Mouse (Mus musculus): ENCODE results near the gene Popdc2.

GRCm38 (mm10) chr16:38389284-38389893 lies 27.4 kb downstream of the Popdc2 start:
- TF ChIP-seq POLR2A (IDR thresholded peaks at IDR 0.05; ENCODE audit: borderline replicate concordance, control insufficient read depth, low read depth, low read length) = no peak
- TF ChIP-seq CTCF (IDR thresholded peaks at IDR 0.05; ENCODE audit: control insufficient read depth, insufficient read depth, low read length) = no peak
